17 mouse cellular contexts compared by ENCODE assay signal in the genomic region with DNA sequence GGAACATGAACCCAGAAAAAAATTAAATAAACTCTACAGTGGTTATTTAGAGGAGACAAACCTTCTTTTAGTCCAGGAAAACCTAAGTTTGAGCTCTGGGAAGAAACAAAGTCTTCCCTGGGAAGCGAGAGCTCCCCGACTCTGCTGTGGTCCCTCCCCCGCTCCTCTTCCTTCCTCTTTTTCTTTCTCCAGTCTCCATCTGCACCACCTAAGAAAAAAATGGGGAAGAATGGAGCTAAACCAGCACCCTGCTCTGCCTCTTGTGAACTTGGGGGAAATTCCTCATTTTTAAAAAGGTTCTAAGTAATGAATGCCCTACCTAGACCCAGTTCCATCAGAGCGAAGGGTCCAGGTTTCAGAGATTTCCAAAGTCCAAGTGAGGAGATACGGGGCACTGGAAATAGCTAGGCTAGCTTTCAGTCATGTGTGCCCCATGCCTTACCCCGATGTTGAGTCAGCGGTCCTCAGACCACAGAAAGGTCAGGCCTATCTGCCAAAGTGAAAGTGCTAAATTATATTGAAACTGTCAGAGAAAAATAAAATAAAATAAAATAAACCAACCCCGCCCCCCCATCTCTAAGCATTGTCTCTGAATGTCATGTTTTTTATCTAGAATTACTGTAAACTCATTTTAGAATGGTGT.
A peak's percentile ranks its signal among the peaks of the same experiment; 100 is the strongest.
DNase-seq lines count a peak whose midpoint lies in the region; ATAC-seq lines count a peak whose summit lies in the region.
"Had no signal": no experiment of that assay in that cellular context is flagged by ENCODE, and none has a peak within 500 bp of the region (broad histone marks: within the 10 kb centered on the region; RNA-seq: fewer than 3 reads in every experiment).

No protein-coding gene starts in this region.

- H3K27ac ChIP-seq in kidney, embryonic 15.5 days = no peak overlapping the region
- H3K27ac ChIP-seq in forebrain, embryonic 11.5 days (ENCODE audit: low read depth, low read length) = no peak overlapping the region
- H3K27ac ChIP-seq: hindbrain, postnatal 0 days; limb, embryonic 12.5 days; midbrain, embryonic 10.5 days; neural tube, embryonic 13.5 days had no signal

- no peaks in the 10 kb centered on the region for H3K36me3 ChIP-seq in kidney, embryonic 15.5 days
- no peaks in the 10 kb centered on the region for H3K36me3 ChIP-seq in forebrain, embryonic 11.5 days (ENCODE audit: control insufficient read depth, insufficient read depth, low read length)
- H3K36me3 ChIP-seq: limb, embryonic 12.5 days; midbrain, embryonic 10.5 days; neural tube, embryonic 13.5 days had no signal

- H3K9ac ChIP-seq in kidney, embryonic 15.5 days = no peak overlapping the region
- H3K9ac ChIP-seq in forebrain, embryonic 11.5 days (ENCODE audit: low read length) = no peak overlapping the region
- H3K9ac ChIP-seq: limb, embryonic 12.5 days; lung, embryonic 14.5 days; neural tube, embryonic 13.5 days had no signal

- no peak overlapping the region for H3K4me2 ChIP-seq in kidney, embryonic 15.5 days
- H3K4me2 ChIP-seq in forebrain, embryonic 11.5 days (ENCODE audit: low read depth, low read length, severe bottlenecking) = no peak overlapping the region
- H3K4me2 ChIP-seq: limb, embryonic 12.5 days; lung, embryonic 14.5 days; neural tube, embryonic 13.5 days had no signal

- no peaks in the 10 kb centered on the region for H3K9me3 ChIP-seq in kidney, embryonic 15.5 days (replicated peaks)
- H3K9me3 ChIP-seq in forebrain, embryonic 11.5 days (ENCODE audit: control insufficient read depth, low read length) = no peaks in the 10 kb centered on the region
- H3K9me3 ChIP-seq: limb, embryonic 12.5 days; midbrain, embryonic 10.5 days; neural tube, embryonic 13.5 days had no signal

- peak; percentile 53 for DNase-seq in kidney, adult 9 months
- DNase-seq in 416B (ENCODE audit: low read depth) = peak; percentile 65
- peak; percentile 60 for DNase-seq in induced T-regulatory cell, adult 2 months (ENCODE audit: low read depth)
- no peak for DNase-seq in forebrain, embryonic 11.5 days (ENCODE audit: low spot score)
- DNase-seq: cerebellum, adult 11-12 months; gastrocnemius, postnatal 36 days; lung, embryonic 14.5 days; right cerebral cortex, adult 18-20 months had no signal

- WGBS in kidney, embryonic 15.5 days = 86% methylated on average over 8 of the region's 8 CpGs
- WGBS in forebrain, embryonic 11.5 days = 90% methylated on average over 8 of the region's 8 CpGs

- H3K27me3 ChIP-seq in kidney, embryonic 15.5 days = no peaks in the 10 kb centered on the region
- no peaks in the 10 kb centered on the region for H3K27me3 ChIP-seq in forebrain, embryonic 11.5 days (ENCODE audit: control insufficient read depth, insufficient read depth, low read length)
- H3K27me3 ChIP-seq: limb, embryonic 12.5 days; neural tube, embryonic 13.5 days had no signal

- no peak for ATAC-seq in kidney, embryonic 15.5 days (replicated peaks; ENCODE audit: low FRiP score)
- peak; percentile 15 for ATAC-seq in CD4-positive, CD25-positive, alpha-beta regulatory T cell, adult 4 months
- no peak for ATAC-seq in erythroid progenitor cell, adult 5-6 weeks (replicated peaks; ENCODE audit: low FRiP score, poor library complexity, severe bottlenecking)
- no peak for ATAC-seq in forebrain, embryonic 11.5 days (replicated peaks; ENCODE audit: low FRiP score)
- ATAC-seq in cerebellum, adult (ENCODE audit: insufficient number of reproducible peaks, low FRiP score, low TSS enrichment) = no peak
- ATAC-seq: hindbrain, postnatal 0 days had no signal

- H3K4me3 ChIP-seq in kidney, embryonic 15.5 days (replicated peaks) = no peak overlapping the region
- H3K4me3 ChIP-seq in forebrain, embryonic 11.5 days (ENCODE audit: low read depth, low read length) = no peak overlapping the region
- H3K4me3 ChIP-seq: erythroblast, embryonic 14.5 days; limb, embryonic 12.5 days; midbrain, embryonic 10.5 days; neural tube, embryonic 13.5 days had no signal

- H3K4me1 ChIP-seq in kidney, embryonic 15.5 days = 0 out of 2 replicates have a peak, but pooled peaks cover 8% of the 10 kb centered on the region
- H3K4me1 ChIP-seq in forebrain, embryonic 11.5 days (replicated peaks; ENCODE audit: control insufficient read depth, insufficient read depth, low read length) = no peaks in the 10 kb centered on the region
- H3K4me1 ChIP-seq: limb, embryonic 12.5 days; neural tube, embryonic 13.5 days had no signal
